8 mouse cellular contexts compared by ENCODE assay signal in the genomic region with DNA sequence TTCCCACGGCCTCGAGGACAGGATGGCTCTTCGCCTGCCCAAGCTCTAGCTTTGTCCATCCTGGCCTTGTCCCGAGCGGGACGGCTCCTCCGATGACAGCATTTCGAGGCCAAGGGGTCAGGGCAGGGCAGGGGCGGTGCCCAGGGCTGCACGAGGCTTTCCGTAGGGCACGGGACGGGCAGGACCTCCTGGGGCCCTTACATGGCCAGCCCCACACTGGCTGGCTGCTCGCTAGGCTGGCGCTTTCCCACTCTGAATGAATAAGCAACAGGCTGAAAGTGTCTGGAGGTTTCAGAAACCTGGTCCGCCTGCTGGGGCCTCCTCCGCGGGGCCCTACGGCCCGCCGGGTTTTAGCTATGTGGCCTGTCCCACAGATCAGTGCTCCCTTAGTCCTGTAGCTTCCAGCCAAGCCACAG. TPM values are rescaled to one million over a fixed set of nuclear protein-coding genes. Genes with fewer than 3 reads are reported as not detected.
DNase-seq lines count a peak whose midpoint lies in the region; ATAC-seq and TF ChIP-seq lines count a peak whose summit lies in the region.

A gene (minus strand): TSS at position 243 of the 416 bp plus-strand sequence.

- peak within 1 kb of the TSS; percentile 91 for H3K27ac ChIP-seq in embryonic facial prominence, embryonic 13.5 days
- H3K27ac ChIP-seq in heart, embryonic 12.5 days (ENCODE audit: poor library complexity, severe bottlenecking), result peak within 1 kb of the TSS; percentile 71
- peak within 1 kb of the TSS; percentile 77 for H3K27ac ChIP-seq in kidney, embryonic 14.5 days (ENCODE audit: low read depth, low read length)
- peak within 1 kb of the TSS; percentile 73 for H3K27ac ChIP-seq in lung, postnatal 0 days (ENCODE audit: low read length)
- H3K27ac ChIP-seq in stomach, embryonic 15.5 days, result peak within 1 kb of the TSS; percentile 80

- no peak for TF ChIP-seq EP300 in lung, postnatal 0 days (IDR thresholded peaks at IDR 0.05)

- no peaks in the 10 kb centered on the region for H3K36me3 ChIP-seq in embryonic facial prominence, embryonic 13.5 days
- H3K36me3 ChIP-seq in heart, embryonic 12.5 days, result no peaks in the 10 kb centered on the region
- H3K36me3 ChIP-seq in kidney, embryonic 14.5 days (ENCODE audit: control insufficient read depth, insufficient read depth, low read length), result no peaks in the 10 kb centered on the region
- H3K36me3 ChIP-seq in lung, postnatal 0 days (ENCODE audit: insufficient read depth, low read length), result no peaks in the 10 kb centered on the region
- H3K36me3 ChIP-seq in stomach, embryonic 15.5 days, result no peaks in the 10 kb centered on the region

- peaks cover 89% of the 10 kb centered on the region for H3K4me1 ChIP-seq in embryonic facial prominence, embryonic 13.5 days
- peaks cover 78% of the 10 kb centered on the region for H3K4me1 ChIP-seq in heart, embryonic 12.5 days (replicated peaks)
- peaks cover 39% of the 10 kb centered on the region for H3K4me1 ChIP-seq in kidney, embryonic 14.5 days (ENCODE audit: control insufficient read depth, insufficient read depth, low read length)
- peaks cover 3% of the 10 kb centered on the region; the same call in 1 of the 2 replicates for H3K4me1 ChIP-seq in lung, postnatal 0 days (ENCODE audit: insufficient read depth, low read depth, low read length)
- H3K4me1 ChIP-seq in stomach, embryonic 15.5 days, result peaks cover 62% of the 10 kb centered on the region

- peak; percentile 59; the same call in 1 of the 2 replicates for ATAC-seq in embryonic facial prominence, embryonic 13.5 days (ENCODE audit: insufficient number of reproducible peaks, insufficient read depth, low FRiP score, low TSS enrichment, low read depth)
- ATAC-seq in heart, embryonic 12.5 days (ENCODE audit: insufficient number of reproducible peaks, low FRiP score), result peak; percentile 34
- ATAC-seq in kidney, embryonic 14.5 days (ENCODE audit: low FRiP score, low TSS enrichment), result peak; percentile 67
- ATAC-seq in lung, postnatal 0 days, result peak; percentile 46
- ATAC-seq in stomach, embryonic 15.5 days (ENCODE audit: insufficient read depth, low FRiP score, low read depth), result peak; percentile 42; the same call in 1 of the 2 replicates

- H3K4me2 ChIP-seq in embryonic facial prominence, embryonic 13.5 days, result peak within 1 kb of the TSS; percentile 89
- H3K4me2 ChIP-seq in heart, embryonic 12.5 days, result peak within 1 kb of the TSS; percentile 73
- peak within 1 kb of the TSS; percentile 82 for H3K4me2 ChIP-seq in kidney, embryonic 14.5 days (replicated peaks; ENCODE audit: low read depth, low read length)
- peak within 1 kb of the TSS; percentile 58 for H3K4me2 ChIP-seq in lung, postnatal 0 days (replicated peaks; ENCODE audit: low read depth, low read length)
- H3K4me2 ChIP-seq in stomach, embryonic 15.5 days, result peak within 1 kb of the TSS; percentile 82

- DNase-seq in right cerebral cortex, adult 18-20 months, result peak; percentile 26
- DNase-seq in right cerebral cortex, adult 2 months (ENCODE audit: low spot score in 2 of 2), result no peak
- peak; percentile 83 for DNase-seq in lung, postnatal 0 days (ENCODE audit: low spot score)
- no peak for DNase-seq in natural killer cell, adult 2 months (ENCODE audit: low spot score in 2 of 2)

- no peak for TF ChIP-seq CTCF in lung, postnatal 0 days (IDR thresholded peaks at IDR 0.05)

- H3K9ac ChIP-seq in embryonic facial prominence, embryonic 13.5 days, result peak within 1 kb of the TSS; percentile 81
- peak within 1 kb of the TSS; percentile 81 for H3K9ac ChIP-seq in heart, embryonic 12.5 days
- peak within 1 kb of the TSS; percentile 64 for H3K9ac ChIP-seq in kidney, embryonic 14.5 days (ENCODE audit: low read depth, low read length)
- H3K9ac ChIP-seq in lung, postnatal 0 days (replicated peaks; ENCODE audit: low read depth), result peak within 1 kb of the TSS; percentile 36
- peak within 1 kb of the TSS; percentile 30; the same call in 1 of the 2 replicates for H3K9ac ChIP-seq in stomach, embryonic 15.5 days

- peaks cover 19% of the 10 kb centered on the region for H3K27me3 ChIP-seq in embryonic facial prominence, embryonic 13.5 days
- H3K27me3 ChIP-seq in heart, embryonic 12.5 days (replicated peaks), result no peaks in the 10 kb centered on the region; the same call in 1 of the 2 replicates
- peaks cover 12% of the 10 kb centered on the region; the same call in 1 of the 2 replicates for H3K27me3 ChIP-seq in kidney, embryonic 14.5 days (ENCODE audit: control insufficient read depth, insufficient read depth, low read length)
- 0 out of 2 replicates have a peak, but pooled peaks cover 10% of the 10 kb centered on the region for H3K27me3 ChIP-seq in lung, postnatal 0 days (replicated peaks; ENCODE audit: insufficient read depth, low read length)
- peaks cover 8% of the 10 kb centered on the region for H3K27me3 ChIP-seq in stomach, embryonic 15.5 days (replicated peaks)

- WGBS in embryonic facial prominence, embryonic 13.5 days, result 1% methylated on average over 21 of the region's 21 CpGs
- 3% methylated on average over 21 of the region's 21 CpGs for WGBS in heart, embryonic 12.5 days
- under 1% methylated on average over 21 of the region's 21 CpGs for WGBS in kidney, embryonic 14.5 days
- under 1% methylated on average over 21 of the region's 21 CpGs for WGBS in lung, postnatal 0 days
- WGBS in stomach, embryonic 15.5 days, result 2% methylated on average over 21 of the region's 21 CpGs

- peak within 1 kb of the TSS; percentile 58 for H3K4me3 ChIP-seq in embryonic facial prominence, embryonic 13.5 days
- H3K4me3 ChIP-seq in heart, embryonic 12.5 days, result peak within 1 kb of the TSS; percentile 58
- H3K4me3 ChIP-seq in kidney, embryonic 14.5 days (ENCODE audit: low read length), result peak within 1 kb of the TSS; percentile 48
- H3K4me3 ChIP-seq in lung, postnatal 0 days (ENCODE audit: low read depth, low read length), result peak within 1 kb of the TSS; percentile 49
- H3K4me3 ChIP-seq in stomach, embryonic 15.5 days (replicated peaks), result peak within 1 kb of the TSS; percentile 52

- no peaks in the 10 kb centered on the region for H3K9me3 ChIP-seq in embryonic facial prominence, embryonic 13.5 days
- H3K9me3 ChIP-seq in heart, embryonic 12.5 days (replicated peaks), result no peaks in the 10 kb centered on the region
- no peaks in the 10 kb centered on the region for H3K9me3 ChIP-seq in kidney, embryonic 14.5 days (ENCODE audit: control insufficient read depth, low read length)
- no peaks in the 10 kb centered on the region for H3K9me3 ChIP-seq in lung, postnatal 0 days (ENCODE audit: low read length)
- no peaks in the 10 kb centered on the region for H3K9me3 ChIP-seq in stomach, embryonic 15.5 days

RNA-seq across cellular contexts. Expression of the gene that starts here (rescaled TPM):
- 30.9 and 41.8 TPM in 2 replicates for polyA plus RNA-seq in embryonic facial prominence, embryonic 13.5 days (2015; fragmentation: Nextera tagmentation; extraction: Ambion mirVana)
- polyA plus RNA-seq in heart, embryonic 12.5 days (2016; fragmentation: Nextera tagmentation; extraction: Ambion mirVana), result 57.4 and 62.4 TPM in 2 replicates
- polyA plus RNA-seq in kidney, embryonic 14.5 days (2014; fragmentation: Nextera tagmentation; extraction: Ambion mirVana), result 26.0 and 27.0 TPM in 2 replicates
- polyA plus RNA-seq in lung, postnatal 0 days (2015; fragmentation: Nextera tagmentation; extraction: Ambion mirVana), result 121 and 122 TPM in 2 replicates
- polyA plus RNA-seq in stomach, embryonic 15.5 days (2015; fragmentation: Nextera tagmentation; extraction: Ambion mirVana), result 42.1 and 49.2 TPM in 2 replicates

Comparison
In these comparisons a context has a peak if more than half of its experiments do, and no peak if none do; other contexts are left out.
1. DNase-seq: peak in right cerebral cortex, adult 18-20 months (single experiment) and lung, postnatal 0 days (single experiment); none in right cerebral cortex, adult 2 months (0 of 2) and natural killer cell, adult 2 months (0 of 2).
2. H3K9ac ChIP-seq: peak in every context shown above with its lines; median percentile 81 in embryonic facial prominence, embryonic 13.5 days; 81 in heart, embryonic 12.5 days; 64 in kidney, embryonic 14.5 days; 36 in lung, postnatal 0 days; 30 in stomach, embryonic 15.5 days.
3. Peak in every context shown above with its lines, with median percentiles within 50 percentile points of each other: ATAC-seq, H3K27ac ChIP-seq, H3K4me2 ChIP-seq and H3K4me3 ChIP-seq.